Mouse (Mus musculus): ENCODE results near the gene Pbx1. TPM values are rescaled to one million over a fixed set of nuclear protein-coding genes. Genes with fewer than 3 reads are reported as not detected.
A peak's percentile ranks its signal among the peaks of the same experiment; 100 is the strongest.
"Not testable (repeated sequence)": the region's sequence is repeated elsewhere in the genome, so short reads cannot be mapped to it uniquely, and the experiment has no call there.

Gene Pbx1
- total RNA-seq (2021): 100 to 1,000 TPM; 117 to 118 TPM

DNA sequence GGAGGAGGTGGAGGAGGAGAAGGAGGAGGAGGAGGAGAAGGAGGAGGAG, at the start of gene Pbx1:
Gene Pbx1 (minus strand): TSS at position 39 of the 49 bp plus-strand sequence.
- not testable (repeated sequence) for DNase-seq

DNA sequence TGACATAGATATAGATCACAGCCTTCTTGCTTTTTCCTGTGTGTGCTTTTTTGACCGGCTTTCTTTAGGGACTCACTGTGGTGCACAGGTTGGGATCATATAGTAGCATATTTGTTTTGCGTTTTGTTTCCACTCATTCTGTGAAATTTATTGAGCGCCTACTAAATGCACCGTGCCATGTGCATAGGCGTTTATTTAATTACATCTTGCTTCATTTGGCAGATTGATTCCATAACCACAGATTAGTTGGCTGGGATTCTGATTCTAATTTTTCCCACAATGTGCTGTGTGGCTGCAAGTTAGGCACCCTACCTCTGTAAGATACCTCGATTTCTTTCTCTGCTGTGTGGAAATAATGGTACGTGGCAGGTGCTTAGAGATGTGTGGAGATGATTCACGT, 47.6 kb upstream of the Pbx1 start:
- no peak for DNase-seq

DNA sequence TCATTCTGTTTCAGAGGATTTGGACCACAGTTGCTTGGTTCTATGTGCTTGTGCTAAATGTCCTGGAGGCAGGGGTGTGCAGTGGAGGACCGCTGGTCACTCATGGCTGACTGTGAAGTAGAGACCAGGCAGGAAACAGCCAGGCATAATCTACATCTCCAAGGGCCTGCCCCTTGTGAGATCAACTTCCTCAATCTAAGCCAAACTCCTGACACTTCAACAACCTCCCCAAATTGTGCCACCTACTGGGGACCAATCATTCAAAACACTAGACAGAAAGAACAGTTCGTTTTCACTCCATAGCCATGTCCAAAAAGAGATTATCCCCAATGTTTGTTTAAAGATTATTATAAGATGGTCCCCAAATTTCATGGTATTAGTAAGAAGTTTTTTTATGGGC, 46.8 kb upstream of the Pbx1 start:
- no peak for DNase-seq

DNA sequence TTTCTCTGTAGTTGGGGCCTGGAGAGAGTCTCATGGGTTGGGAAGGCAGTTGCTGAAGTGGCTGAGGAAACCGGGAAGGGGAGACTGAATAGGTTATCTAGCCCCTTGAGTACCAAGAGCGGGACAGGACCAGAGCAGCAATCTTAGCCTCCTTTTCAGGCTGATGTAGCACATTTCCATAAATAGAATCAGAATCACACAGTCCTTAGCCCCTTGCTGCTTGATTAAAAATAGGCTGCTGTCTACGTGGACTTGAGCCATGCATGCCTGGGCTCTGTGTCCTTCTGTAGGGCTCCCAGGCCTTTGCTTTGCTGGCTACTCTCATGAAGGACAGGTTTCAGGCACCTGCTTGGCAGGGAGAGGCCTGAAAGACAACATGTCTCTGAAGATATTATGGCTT, 44.8 kb upstream of the Pbx1 start:
- no peak for DNase-seq

DNA sequence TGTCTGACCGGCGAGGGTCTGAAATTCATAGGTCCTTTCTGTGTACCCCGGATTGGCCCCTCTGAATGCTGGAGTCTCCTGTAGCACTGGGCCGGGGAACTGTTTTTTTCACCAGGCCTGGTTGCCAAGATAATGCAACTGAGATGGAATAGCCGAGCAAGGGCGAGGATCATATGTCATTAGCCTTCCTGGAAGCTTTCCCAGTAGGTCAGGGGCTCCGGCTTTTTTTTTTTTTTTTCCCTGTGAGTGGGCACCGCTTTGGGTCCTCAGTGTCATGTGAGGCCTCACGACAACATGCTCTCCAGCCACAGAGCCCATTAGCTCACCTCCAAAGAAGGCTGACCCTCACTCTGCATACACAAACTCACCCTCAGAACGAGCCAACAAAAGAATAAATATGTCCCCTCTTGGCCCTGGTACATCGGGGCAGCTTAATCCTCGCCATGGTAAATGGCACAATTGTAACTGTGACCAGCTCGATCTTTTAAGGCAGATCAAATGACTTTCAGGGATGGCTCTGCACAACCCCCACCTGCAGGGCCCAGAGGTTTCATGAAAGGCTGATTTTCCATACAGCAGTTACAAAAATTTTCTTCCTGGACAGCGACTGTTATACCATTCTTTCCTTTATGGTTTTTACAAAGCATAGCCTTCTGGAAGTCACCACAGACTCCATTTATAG, 44.3 kb upstream of the Pbx1 start:
- no peak for DNase-seq

DNA sequence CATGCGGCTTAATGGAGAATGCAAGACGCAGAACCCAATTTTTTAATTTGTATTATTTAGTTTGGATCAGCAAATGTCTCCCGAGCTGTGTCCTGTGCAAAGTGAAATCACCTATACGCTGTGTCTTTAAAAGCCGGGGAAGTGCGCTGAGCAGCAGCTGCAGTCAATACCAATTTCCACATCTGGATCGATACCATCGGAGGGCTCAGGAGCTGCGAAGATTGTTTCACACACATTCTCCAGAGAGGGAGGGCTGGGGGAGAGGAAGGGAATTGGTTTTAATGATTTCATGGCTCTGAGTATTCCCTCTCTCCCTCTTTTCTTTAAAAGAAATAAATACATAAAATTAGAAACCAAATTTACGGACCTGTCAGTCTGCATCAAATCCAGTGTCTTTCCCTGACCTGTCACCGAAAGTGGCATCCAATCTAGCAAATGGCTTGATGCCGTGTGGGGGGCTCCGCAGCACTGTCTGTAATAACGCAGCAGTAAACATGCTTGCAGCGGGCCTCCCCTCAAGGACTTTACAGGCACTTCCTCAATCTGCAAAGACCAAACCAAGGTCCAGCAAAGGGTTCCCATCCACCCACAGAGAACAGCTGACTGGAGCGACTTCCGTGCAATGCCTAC, 43.6 kb upstream of the Pbx1 start:
- no peak for DNase-seq

DNA sequence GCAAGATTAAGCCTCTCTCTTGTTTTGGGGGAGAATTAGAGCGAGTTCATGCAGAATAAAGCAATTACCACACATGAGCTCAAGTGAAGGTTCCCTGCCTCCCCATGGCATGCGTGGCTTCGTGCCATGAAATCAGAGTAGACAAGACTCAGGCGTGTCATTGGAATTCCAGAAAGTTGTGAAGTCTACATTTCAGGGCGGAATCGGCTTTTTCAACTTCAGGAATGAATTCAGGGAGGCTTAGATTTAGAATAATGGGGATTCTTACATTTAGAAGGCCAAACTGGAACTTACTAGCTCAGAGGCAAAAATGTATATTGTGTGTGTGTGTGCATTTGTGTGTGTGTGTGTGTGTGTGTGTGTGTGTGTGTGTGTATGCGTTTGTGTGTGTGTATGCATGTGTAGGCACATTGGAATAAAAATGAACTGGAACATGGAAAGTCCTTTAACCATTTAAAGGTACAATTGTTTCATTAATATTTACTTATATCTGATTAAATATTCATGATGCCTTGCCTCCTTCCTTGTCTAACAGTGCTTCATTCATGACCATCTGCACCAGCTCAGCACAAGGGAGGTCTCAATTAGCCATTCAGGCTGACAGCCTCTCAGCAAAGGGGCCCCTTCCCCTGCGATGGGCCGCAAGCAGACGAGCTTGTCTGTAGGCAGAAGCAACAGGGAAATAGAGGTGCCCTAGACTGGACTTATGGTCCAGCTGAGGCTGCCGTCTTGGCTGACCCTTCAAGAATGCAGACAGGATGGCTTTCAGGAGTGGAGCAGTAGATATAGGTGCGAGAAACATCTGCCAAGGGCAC, 41.4 kb upstream of the Pbx1 start:
- DNase-seq: no peak

DNA sequence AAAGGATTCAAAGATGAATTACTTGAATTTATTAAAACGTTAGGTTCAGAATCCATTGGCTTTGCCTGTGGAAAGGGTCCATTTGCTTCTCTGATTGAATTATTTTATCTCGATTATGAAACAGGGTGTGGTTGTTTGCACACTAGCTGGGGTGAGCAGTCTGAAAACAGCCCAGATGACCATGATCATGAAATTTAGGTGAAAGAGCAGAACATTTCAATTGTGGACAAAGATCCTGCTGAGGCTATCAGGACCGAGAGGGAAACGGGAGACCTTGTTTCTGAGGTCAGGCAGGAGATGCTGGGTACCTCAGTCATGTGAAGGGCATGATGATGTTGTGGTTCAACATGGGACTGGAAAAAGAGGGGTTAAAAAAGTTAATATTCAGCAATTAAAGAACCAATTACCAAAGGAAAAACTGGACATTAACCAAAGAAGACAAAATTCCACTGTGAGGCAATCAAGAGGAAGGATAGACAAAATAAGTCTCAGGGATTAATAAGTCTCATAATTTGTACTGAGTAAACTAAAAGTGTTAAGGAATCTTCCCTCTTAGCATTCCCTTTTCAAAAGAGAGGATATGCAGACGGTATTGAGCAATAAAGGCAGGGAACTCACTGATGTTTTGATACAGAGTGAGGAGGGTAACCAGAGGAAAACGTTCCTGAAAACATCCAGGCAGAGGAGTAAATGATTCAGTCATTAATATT, 40.6 kb upstream of the Pbx1 start:
- DNase-seq: no peak

DNA sequence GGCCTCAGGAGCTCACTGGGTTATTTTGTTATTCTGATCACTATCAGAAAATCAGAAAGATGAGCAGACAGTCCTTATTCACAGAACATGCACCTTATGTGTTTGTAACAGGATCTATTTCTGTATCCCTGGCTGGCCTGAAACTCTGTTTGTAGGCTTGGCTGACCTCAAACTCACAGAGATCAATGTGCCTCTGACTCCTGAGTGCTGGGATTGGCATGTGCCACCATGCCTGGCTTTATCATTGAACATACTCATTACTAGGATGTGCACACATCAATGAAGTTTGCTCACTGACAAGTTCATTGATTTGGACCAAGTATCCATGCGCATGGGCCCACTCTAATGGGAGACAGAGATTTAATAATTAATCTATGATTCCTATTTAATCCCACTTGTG, 27.4 kb upstream of the Pbx1 start:
- no peak for DNase-seq

DNA sequence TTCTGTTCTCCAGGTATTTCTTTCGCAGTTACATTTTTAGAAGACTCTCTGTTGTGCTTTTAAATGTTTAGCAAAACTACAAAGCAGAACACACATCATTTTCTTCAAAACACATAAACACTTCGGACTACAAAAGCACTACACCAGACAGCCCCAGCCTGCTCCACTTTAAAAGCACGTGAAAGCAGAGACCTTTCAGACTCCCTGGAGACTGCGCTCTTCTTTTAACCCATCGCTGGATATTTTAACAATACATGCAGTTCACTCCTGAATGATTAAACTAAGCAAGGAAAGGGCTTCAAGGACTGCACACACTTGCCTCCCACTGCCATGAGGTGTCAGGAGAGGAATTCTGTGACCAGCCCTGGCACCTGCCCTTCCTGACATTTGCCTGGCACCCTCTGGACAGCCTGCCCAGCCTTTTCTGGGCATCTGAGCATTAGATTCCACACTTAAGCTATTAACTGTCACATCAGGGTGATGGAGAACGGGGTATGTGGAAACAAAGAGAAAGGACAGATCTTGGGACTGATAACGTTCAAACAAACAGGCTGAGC, 25.2 kb upstream of the Pbx1 start:
- DNase-seq: no peak

DNA sequence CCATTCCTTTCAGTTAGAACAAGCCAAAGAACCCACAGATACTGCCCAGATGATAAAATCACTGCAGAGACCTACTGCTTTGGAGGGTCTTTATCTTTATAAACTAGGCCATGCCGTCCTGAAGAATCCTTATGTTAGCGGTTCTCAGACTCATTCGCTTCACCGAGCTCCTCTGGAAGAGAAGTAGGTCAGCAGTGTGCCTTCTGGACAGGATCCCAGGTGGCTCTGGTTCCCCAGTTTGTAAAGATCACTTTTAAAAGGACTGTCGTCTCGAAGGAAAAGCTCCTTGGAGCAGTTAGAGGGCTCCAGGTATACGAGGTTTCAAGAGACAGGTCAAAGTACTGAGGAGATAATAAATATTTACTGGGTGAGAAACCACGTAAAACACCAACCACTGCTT, 23.1 kb upstream of the Pbx1 start:
- DNase-seq: no peak

DNA sequence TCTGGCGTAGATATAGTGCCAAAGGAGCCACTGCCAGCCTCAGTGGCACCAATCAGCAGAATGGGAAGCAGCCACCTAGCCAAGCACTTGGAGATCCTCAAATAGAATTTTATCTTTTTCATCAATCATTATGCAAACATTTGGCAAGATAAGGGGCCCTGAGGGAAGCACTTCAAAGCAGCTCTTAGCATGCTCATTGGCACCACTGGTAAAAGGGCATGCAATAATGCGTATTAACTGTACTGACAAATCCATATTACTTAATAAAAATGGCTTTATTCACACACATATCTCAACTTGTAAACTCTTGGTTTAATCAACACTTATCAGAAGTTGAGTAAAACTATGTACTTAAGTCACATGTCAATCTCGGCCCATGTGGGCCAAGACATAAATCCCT, 1.6 kb upstream of the Pbx1 start:
- DNase-seq: no peak

DNA sequence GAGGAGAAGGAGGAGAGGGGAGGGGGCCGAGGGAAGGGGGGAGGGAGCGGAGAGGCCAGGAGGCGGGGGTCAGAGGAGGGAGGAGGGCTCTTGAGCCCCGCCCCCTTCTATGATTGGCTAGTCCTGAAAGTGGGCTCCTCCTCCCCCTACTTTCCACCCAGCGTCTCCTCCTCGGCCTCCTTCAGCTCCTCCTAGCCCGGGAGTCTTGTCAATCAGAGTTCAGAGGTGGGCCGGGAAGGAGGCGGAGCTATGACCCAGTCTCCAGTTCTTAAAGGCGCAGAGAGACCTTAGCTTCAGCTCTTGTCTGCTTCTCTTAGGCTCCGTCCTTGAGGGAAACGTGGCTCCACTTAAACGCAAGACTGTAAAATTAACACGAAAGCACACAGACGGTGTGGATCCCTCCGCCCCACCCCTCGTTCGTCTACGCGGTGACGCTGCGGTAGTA, 233 bp upstream of the Pbx1 start:
- peak; percentile 95 to 96 for DNase-seq

DNA sequence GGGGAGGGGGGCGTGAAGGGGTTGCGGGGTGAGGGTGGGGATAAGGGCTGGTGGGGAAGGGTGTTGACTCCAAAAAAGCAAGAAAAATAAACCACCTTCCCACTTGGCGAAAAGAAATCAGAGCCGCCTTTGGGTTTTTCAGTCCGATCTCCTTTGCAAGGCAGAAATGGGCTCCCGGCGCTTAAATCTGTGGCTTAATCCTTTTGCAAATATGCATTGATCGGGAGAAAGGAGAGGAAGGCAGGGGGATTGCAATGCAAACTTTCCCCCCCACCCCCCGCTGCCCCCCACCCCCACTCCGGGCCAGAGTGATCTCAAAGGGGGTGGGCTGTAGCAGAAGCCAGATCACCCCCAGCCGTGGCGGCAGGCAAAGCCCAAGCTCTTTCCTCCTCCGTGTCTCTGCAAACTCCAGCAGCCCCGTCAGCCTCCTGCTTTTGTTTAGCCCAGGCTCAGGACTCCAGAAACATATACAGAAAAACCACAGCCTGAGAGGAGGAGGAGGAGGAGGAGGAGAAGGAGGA, 299 bp downstream of the Pbx1 start:
- DNase-seq: peak in 1 of 2 experiments; percentile 79

DNA sequence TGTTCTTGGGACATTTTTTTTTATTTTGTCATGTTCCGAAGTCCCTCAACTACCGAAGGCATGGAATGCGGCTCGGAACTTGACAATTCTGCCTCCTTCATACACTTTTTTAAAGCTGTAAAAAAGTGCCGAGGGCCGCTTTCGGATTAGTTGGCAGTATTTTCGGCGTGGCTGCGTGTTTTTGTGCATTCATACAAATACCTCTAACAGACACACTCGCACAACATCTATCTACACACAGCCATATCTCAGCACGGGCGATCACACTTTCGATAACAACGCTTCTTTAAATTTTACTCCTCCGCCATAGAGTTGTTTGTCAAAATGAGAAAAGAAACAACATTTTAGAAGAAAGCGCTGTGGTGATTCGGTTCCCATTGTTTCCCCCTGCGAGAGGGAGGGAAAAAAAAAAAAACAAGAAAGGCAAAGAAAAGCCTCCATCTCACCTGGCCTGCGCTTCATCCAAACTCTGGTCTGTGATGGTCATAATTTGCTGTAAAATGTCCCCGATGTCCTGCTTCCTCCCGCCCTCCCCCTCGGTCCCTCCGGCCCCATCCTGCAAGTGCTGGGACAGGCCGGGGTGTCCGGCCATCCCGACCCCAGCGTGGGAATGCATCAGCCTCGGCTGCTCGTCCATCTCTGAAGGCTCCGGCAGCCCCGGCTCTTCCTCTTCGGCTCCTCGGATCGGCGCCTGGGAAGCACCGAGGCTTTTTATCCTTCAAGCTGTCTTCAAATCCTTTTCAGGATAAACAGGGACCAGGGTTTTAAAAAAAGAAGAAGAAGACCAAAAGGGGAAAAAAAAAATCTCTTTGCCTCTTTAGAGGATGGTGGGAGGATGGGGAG, 981 bp downstream of the Pbx1 start:
- peak in 1 of 2 experiments; percentile 33 for DNase-seq

DNA sequence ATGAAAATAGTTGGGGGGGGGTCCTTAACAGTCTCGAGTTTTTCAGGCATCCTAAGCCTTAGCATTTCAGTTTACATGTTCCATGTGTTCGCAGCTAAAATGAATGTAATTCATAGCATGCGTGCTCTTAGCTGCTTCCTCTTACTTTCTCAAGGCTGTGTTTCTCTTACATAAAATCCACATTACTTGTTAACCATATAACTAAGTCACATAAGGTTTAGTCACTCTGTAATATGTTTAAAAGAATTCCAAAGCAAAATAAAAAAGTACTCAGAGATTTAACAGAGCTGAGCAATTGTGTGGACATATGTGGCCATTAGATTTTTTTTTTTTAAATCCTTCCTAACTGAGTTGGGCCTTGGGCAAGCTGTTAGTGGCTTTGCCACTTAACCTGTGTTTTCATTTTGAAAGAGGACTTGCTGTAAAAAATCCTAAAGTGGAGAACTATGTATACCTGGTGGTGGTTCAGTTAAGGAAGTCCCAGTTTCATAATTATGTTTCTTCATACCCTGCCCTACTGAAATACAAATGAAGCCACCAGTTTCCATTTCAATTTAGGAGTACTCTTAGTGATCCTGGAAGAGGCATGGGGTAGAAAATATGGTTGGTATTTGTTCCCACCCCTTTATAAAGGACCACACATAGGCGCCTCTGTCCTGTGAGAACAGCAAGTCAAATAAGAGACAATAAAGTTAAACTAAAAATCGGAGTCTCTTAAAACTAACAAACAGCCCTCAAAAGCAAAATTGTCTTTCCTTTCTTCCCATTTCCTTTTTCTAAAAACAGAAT, 2.0 kb downstream of the Pbx1 start:
- no peak for DNase-seq

DNA sequence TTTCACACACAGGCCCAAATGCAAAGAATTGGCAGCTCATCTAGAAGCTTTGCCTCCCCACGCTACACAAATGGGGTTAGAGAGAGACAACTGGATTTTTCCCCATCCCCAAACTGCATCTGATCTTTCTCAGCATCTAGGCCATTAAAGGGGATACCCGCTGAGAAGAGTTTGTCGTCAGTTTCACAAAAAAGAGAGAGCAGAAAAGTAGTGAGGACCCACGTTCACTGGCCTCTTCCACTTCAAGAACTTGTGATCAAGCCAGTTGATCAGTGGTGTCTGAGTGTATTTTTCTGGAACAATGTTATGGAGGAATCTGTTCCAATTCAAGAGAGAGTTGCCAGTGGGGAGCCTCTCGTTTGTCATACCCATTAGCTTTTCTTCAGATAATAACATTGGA, 2.7 kb downstream of the Pbx1 start:
- DNase-seq: no peak

DNA sequence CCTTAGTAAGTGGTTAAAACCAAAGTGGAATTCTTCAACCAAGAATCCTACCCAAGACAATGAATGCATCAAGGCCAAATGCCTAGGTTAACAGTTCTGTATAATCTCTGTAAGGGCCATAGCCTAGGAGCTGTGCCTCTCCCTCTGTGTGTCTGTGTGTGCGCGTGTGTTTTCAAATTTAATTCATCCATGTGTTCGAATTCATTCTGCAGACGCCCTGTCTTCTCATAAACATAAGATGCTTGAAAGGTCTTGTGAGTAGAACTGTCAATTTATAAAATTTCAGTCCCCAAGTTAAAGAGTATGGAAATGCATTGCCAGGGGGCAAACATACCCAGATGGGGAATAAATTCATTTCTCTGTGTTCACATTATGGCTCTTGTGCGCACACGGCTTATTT, 3.8 kb downstream of the Pbx1 start:
- no peak for DNase-seq

DNA sequence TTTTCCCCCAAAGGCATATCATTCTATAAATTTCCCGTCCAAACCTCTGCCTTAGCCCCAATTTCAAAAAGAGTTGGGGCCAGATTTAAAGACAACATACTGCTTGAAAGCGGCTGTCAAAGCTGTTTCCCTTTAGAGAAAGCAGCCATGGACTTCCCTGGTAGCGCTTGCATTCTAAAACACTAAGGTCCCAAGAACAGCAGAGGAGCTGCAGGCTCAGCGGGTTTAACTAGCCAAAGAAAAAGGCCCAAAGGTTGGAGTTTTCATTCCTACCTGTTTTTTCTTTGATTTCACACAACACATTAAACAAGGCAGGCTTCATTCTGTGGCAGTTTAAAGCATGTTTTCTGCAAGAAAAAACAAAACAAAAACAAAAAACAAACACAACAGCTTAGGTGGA, 4.5 kb downstream of the Pbx1 start:
- no peak for DNase-seq

DNA sequence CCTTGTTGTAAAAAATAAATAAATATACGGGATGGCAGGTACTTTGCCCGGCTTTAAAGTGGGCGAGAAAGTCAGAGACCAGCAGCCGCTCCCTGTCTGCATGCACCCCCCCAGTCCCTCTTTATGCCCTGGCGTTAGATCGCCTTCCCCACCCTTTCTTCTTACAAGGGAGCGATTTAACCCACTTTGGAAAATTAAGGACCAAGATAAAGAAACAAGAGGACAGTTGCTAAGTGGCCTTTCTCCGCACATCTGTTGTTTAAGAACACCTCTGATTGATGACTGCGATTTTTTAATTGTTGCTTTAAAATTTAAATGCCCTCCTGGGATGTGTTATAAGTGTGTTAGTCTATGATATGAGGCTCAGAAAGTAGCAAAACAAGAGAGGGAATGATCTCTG, 5.2 kb downstream of the Pbx1 start:
- no peak for DNase-seq

DNA sequence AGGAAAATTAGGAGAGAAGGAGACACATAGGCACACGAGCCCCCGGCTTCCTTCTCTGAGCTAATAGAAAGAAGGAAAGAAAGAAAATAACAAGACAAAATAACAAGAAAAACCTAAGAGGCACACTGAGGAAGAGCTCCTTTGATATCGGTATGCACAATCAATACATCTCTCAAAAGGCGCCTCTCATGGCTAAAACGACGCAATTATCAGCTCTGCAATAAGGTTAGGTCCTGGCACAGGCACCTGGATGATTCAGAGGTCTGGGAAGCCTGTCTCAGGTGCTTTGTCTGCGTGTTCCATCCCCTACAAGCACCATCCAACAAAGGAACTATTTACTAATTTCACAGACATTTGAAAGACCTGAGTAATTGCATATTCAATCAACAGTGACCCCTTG, 5.8 kb downstream of the Pbx1 start:
- DNase-seq: no peak

Measured in layer of hippocampus, postnatal 36 days (tissue).